In genomic region chr11:10728818-10729549, GRCm38 (mm10) we compare ENCODE assay signal across 11 mouse cellular contexts.
DNase-seq lines count a peak whose midpoint lies in the region; ATAC-seq and TF ChIP-seq lines count a peak whose summit lies in the region.
"Had no signal": no experiment of that assay in that cellular context is flagged by ENCODE, and none has a peak within 500 bp of the region (broad histone marks: within the 10 kb centered on the region; RNA-seq: fewer than 3 reads in every experiment).

No protein-coding gene starts in this region.

- WGBS in heart, embryonic 12.5 days, result 74% methylated on average over 8 of the region's 8 CpGs
- 78% methylated on average over 8 of the region's 8 CpGs for WGBS in stomach, embryonic 15.5 days
- WGBS in stomach, postnatal 0 days, result 66% methylated on average over 8 of the region's 8 CpGs
- WGBS in liver, embryonic 11.5 days, result 72% methylated on average over 8 of the region's 8 CpGs

- no peak for TF ChIP-seq CTCF in stomach, postnatal 0 days (IDR thresholded peaks at IDR 0.05; ENCODE audit: low read depth)

- no peak overlapping the region for H3K9ac ChIP-seq in heart, embryonic 12.5 days
- no peak overlapping the region for H3K9ac ChIP-seq in stomach, embryonic 15.5 days
- H3K9ac ChIP-seq in stomach, postnatal 0 days (ENCODE audit: low read length), result no peak overlapping the region
- no peak overlapping the region for H3K9ac ChIP-seq in liver, embryonic 11.5 days (ENCODE audit: low read depth, low read length)

- no peak for TF ChIP-seq EP300 in stomach, postnatal 0 days (optimal IDR thresholded peaks at IDR 0.05)

- no peaks in the 10 kb centered on the region for H3K4me1 ChIP-seq in heart, embryonic 12.5 days (replicated peaks)
- H3K4me1 ChIP-seq in stomach, embryonic 15.5 days, result no peaks in the 10 kb centered on the region
- no peaks in the 10 kb centered on the region for H3K4me1 ChIP-seq in stomach, postnatal 0 days (replicated peaks; ENCODE audit: control insufficient read depth, insufficient read depth)
- H3K4me1 ChIP-seq in liver, embryonic 11.5 days (replicated peaks; ENCODE audit: control insufficient read depth, insufficient read depth, low read length), result no peaks in the 10 kb centered on the region

- H3K9me3 ChIP-seq in heart, embryonic 12.5 days (replicated peaks), result no peaks in the 10 kb centered on the region
- no peaks in the 10 kb centered on the region for H3K9me3 ChIP-seq in stomach, embryonic 15.5 days
- no peaks in the 10 kb centered on the region for H3K9me3 ChIP-seq in stomach, postnatal 0 days (ENCODE audit: control insufficient read depth, low read length)
- H3K9me3 ChIP-seq in liver, embryonic 11.5 days (ENCODE audit: control insufficient read depth, low read length), result no peaks in the 10 kb centered on the region

- ATAC-seq in heart, embryonic 12.5 days (ENCODE audit: insufficient number of reproducible peaks, low FRiP score), result peak; percentile 98
- peak; percentile 79; the same call in 1 of the 2 replicates for ATAC-seq in stomach, embryonic 15.5 days (ENCODE audit: insufficient read depth, low FRiP score, low read depth)
- no peak for ATAC-seq in stomach, postnatal 0 days (ENCODE audit: low FRiP score, low TSS enrichment)
- ATAC-seq in liver, embryonic 11.5 days (replicated peaks; ENCODE audit: low FRiP score), result peak; percentile 100
- ATAC-seq: hindbrain, postnatal 0 days had no signal

- H3K4me3 ChIP-seq in heart, embryonic 12.5 days, result no peak overlapping the region
- no peak overlapping the region for H3K4me3 ChIP-seq in stomach, embryonic 15.5 days (replicated peaks)
- H3K4me3 ChIP-seq in stomach, postnatal 0 days (ENCODE audit: low read depth, low read length), result no peak overlapping the region
- no peak overlapping the region for H3K4me3 ChIP-seq in liver, embryonic 11.5 days (ENCODE audit: low read depth, low read length)

- H3K4me2 ChIP-seq in heart, embryonic 12.5 days, result no peak overlapping the region
- no peak overlapping the region for H3K4me2 ChIP-seq in stomach, embryonic 15.5 days
- H3K4me2 ChIP-seq in stomach, postnatal 0 days (replicated peaks; ENCODE audit: low read depth), result no peak overlapping the region
- no peak overlapping the region for H3K4me2 ChIP-seq in liver, embryonic 11.5 days

- no peaks in the 10 kb centered on the region for H3K36me3 ChIP-seq in heart, embryonic 12.5 days
- H3K36me3 ChIP-seq in stomach, embryonic 15.5 days, result no peaks in the 10 kb centered on the region
- no peaks in the 10 kb centered on the region for H3K36me3 ChIP-seq in stomach, postnatal 0 days (ENCODE audit: control insufficient read depth, insufficient read depth, low read length)
- no peaks in the 10 kb centered on the region for H3K36me3 ChIP-seq in liver, embryonic 11.5 days (ENCODE audit: control insufficient read depth, insufficient read depth, low read length)

- no peaks in the 10 kb centered on the region for H3K27me3 ChIP-seq in heart, embryonic 12.5 days (replicated peaks)
- no peaks in the 10 kb centered on the region for H3K27me3 ChIP-seq in stomach, embryonic 15.5 days (replicated peaks)
- no peaks in the 10 kb centered on the region for H3K27me3 ChIP-seq in stomach, postnatal 0 days (ENCODE audit: control insufficient read depth, insufficient read depth, low read length)
- H3K27me3 ChIP-seq in liver, embryonic 11.5 days (replicated peaks; ENCODE audit: control insufficient read depth, insufficient read depth, low read length), result no peaks in the 10 kb centered on the region

- DNase-seq in heart, adult 9 months (ENCODE audit: low spot score in 2 of 2), result no peak
- no peak for DNase-seq in stomach, postnatal 0 days (ENCODE audit: low spot score)
- no peak for DNase-seq in liver, embryonic 11.5 days (ENCODE audit: low spot score)
- DNase-seq in adrenal gland, postnatal 10 days, result no peak
- DNase-seq in testis, postnatal 10 days (ENCODE audit: low spot score), result no peak
- no peak for DNase-seq in layer of hippocampus, adult 11-12 months (ENCODE audit: low spot score)
- DNase-seq: adrenal gland, postnatal 25 days; right cerebral cortex, adult 18-20 months had no signal

- no peak overlapping the region for H3K27ac ChIP-seq in heart, embryonic 12.5 days (ENCODE audit: poor library complexity, severe bottlenecking)
- no peak overlapping the region for H3K27ac ChIP-seq in stomach, embryonic 15.5 days
- no peak overlapping the region for H3K27ac ChIP-seq in stomach, postnatal 0 days (replicated peaks)
- no peak overlapping the region for H3K27ac ChIP-seq in liver, embryonic 11.5 days (ENCODE audit: low read depth, low read length)
- H3K27ac ChIP-seq: hindbrain, postnatal 0 days had no signal
